ENCODE assay signal across 25 mouse cellular contexts in the genomic region with DNA sequence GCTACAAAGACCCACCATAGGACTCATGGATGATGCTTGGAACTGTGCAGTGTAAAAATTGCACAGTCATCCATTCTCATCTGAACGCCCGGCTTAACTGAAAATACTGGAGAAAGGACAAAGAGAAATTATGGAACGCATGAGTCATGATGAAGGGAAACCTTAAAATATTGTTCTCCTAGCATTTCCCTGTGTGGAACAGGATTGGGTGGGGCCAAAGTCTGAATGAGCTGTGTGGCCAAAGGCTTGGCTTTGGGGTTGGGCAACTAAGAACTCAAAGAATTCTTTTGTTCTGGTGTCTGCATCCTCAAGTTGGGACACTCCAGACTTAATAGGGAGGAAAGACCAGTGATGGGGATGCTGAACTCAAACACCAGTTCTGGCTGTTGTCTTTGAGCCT. TPM values are rescaled to one million over a fixed set of nuclear protein-coding genes. Genes with fewer than 3 reads are reported as not detected.
DNase-seq lines count a peak whose midpoint lies in the region; TF ChIP-seq lines count a peak whose summit lies in the region.
"Had no signal": no experiment of that assay in that cellular context is flagged by ENCODE, and none has a peak within 500 bp of the region (broad histone marks: within the 10 kb centered on the region; RNA-seq: fewer than 3 reads in every experiment).

No protein-coding gene starts in this region.

- TF ChIP-seq POLR2A in embryonic fibroblast, embryonic 13.5 days (IDR thresholded peaks at IDR 0.05; ENCODE audit: low read depth, low read length), result no peak

- no peaks in the 10 kb centered on the region for H3K4me1 ChIP-seq in embryonic fibroblast, embryonic 13.5 days (ENCODE audit: control insufficient read depth, insufficient read depth, low read length)
- H3K4me1 ChIP-seq in hindbrain, embryonic 10.5 days (replicated peaks), result peaks cover 9% of the 10 kb centered on the region
- H3K4me1 ChIP-seq: embryonic facial prominence, embryonic 15.5 days; heart, embryonic 15.5 days; intestine, embryonic 15.5 days had no signal

- H3K9me3 ChIP-seq in hindbrain, embryonic 10.5 days, result no peaks in the 10 kb centered on the region
- H3K9me3 ChIP-seq: embryonic facial prominence, embryonic 15.5 days; forebrain, embryonic 15.5 days; heart, embryonic 15.5 days; intestine, embryonic 15.5 days had no signal

- H3K36me3 ChIP-seq in hindbrain, embryonic 10.5 days, result no peaks in the 10 kb centered on the region
- H3K36me3 ChIP-seq: embryonic facial prominence, embryonic 15.5 days; forebrain, embryonic 15.5 days; heart, embryonic 15.5 days; intestine, embryonic 15.5 days had no signal

- no peak for DNase-seq in left cerebral cortex, adult 2 months (ENCODE audit: extremely low spot score in 1 of 2, low spot score in 2 of 2)
- no peak for DNase-seq in left cerebral cortex, adult 18-20 months (ENCODE audit: low spot score in 2 of 2)
- DNase-seq in NIH3T3 (ENCODE audit: low read depth), result peak; percentile 34
- DNase-seq in hindbrain, embryonic 10.5 days (ENCODE audit: low spot score), result no peak
- no peak for DNase-seq in thymus, postnatal 4 days
- DNase-seq in adrenal gland, adult (ENCODE audit: inconsistent age in 2 of 2, low spot score in 1 of 2), result no peak
- no peak for DNase-seq in right cerebral cortex, postnatal 10 days (ENCODE audit: low spot score in 2 of 2)
- DNase-seq: adrenal gland, adult 2 months; adrenal gland, postnatal 25 days; cerebellum, adult 2 months; cerebellum, postnatal 14 days; embryo, embryonic 11 days; gastrocnemius, postnatal 14 days; heart, adult 2 months; heart, postnatal 14 days; kidney, adult 18-20 months had no signal

- intact Hi-C loops in left cerebral cortex, adult 2 months (cut with DNase I), result loop anchor here (2.0 to 5.0 kb wide), 3 partner anchors 40 to 95 kb away; no protein-coding TSS in a partner anchor

- WGBS in hindbrain, embryonic 10.5 days, result 94% methylated on average over 3 of the region's 3 CpGs

- H3K27me3 ChIP-seq in hindbrain, embryonic 10.5 days (ENCODE audit: insufficient read depth, poor library complexity, severe bottlenecking), result no peaks in the 10 kb centered on the region
- H3K27me3 ChIP-seq: embryonic facial prominence, embryonic 15.5 days; heart, embryonic 15.5 days; intestine, embryonic 15.5 days had no signal

- no peak for TF ChIP-seq CTCF in left cerebral cortex, adult 2 months (IDR thresholded peaks at IDR 0.05)
- no peak for TF ChIP-seq CTCF in embryonic fibroblast, embryonic 13.5 days (IDR thresholded peaks at IDR 0.05; ENCODE audit: borderline replicate concordance, insufficient read depth, low read length)

- H3K4me3 ChIP-seq in left cerebral cortex, adult 2 months, result no peak overlapping the region
- no peak overlapping the region for H3K4me3 ChIP-seq in embryonic fibroblast, embryonic 13.5 days (ENCODE audit: insufficient read depth, low read length)
- H3K4me3 ChIP-seq in hindbrain, embryonic 10.5 days, result no peak overlapping the region
- H3K4me3 ChIP-seq: embryonic facial prominence, embryonic 15.5 days; forebrain, embryonic 15.5 days; heart, adult 2 months; heart, embryonic 15.5 days; intestine, embryonic 15.5 days had no signal

- H3K27ac ChIP-seq in left cerebral cortex, adult 2 months, result peak overlapping the region; percentile 73
- H3K27ac ChIP-seq in embryonic fibroblast, embryonic 13.5 days (ENCODE audit: insufficient read depth, low read length), result peak overlapping the region; percentile 15; the same call in 1 of the 2 replicates
- H3K27ac ChIP-seq in hindbrain, embryonic 10.5 days, result no peak overlapping the region
- H3K27ac ChIP-seq: embryonic facial prominence, embryonic 15.5 days; heart, adult 2 months; heart, embryonic 15.5 days; hindbrain, embryonic 14.5 days; intestine, embryonic 15.5 days had no signal

RNA-seq across cellular contexts. Expression of a gene that starts 49.6 kb away (rescaled TPM):
- 10 to 100 TPM; 47.9 to 50.8 TPM for total RNA-seq in left cerebral cortex, adult 2 months (2021)
- 10 to 100 TPM; 38.6 to 48.1 TPM for total RNA-seq in left cerebral cortex, adult 18-20 months (2021)
- polyA plus RNA-seq in embryonic fibroblast, embryonic 13.5 days (2011; ENCODE audit: insufficient read length, low read depth, missing spikeins), result 65.4 and 67.9 TPM in 2 replicates
- polyA plus RNA-seq in hindbrain, embryonic 10.5 days (2016; fragmentation: Nextera tagmentation; extraction: Ambion mirVana), result 6.7 and 13.2 TPM in 2 replicates
- total RNA-seq: common myeloid progenitor, adult 5-6 weeks; hematopoietic stem cell, adult 5-6 weeks had no signal
- polyA plus RNA-seq: activated CD4-positive, CD25-positive, alpha-beta regulatory T cell, adult 4 months had no signal
